Comparison of ENCODE assay signal across 28 mouse cellular contexts in the genomic region with DNA sequence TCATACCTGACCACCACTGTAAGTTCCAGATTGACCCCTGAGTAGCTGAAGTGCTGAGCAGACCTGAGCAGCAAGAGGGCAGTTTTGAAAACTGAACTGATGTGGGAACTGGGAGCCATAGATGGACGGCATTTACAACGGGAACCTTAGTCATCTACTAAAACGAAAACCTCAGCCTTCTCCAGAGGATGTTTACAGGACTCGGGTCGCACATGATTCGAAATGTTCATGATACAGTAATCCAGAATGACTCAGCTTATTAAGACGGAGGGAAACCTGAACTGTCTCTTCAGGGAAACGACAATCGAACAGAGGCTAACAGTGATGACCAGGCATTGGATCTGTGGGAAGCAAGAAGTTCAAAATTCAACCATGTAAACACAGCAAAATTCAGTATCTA. TPM values are rescaled to one million over a fixed set of nuclear protein-coding genes. Genes with fewer than 3 reads are reported as not detected.
"Had no signal": no experiment of that assay in that cellular context is flagged by ENCODE, and none has a peak within 500 bp of the region (broad histone marks: within the 10 kb centered on the region; RNA-seq: fewer than 3 reads in every experiment).

No protein-coding gene starts in this region.

- H3K9ac ChIP-seq: heart, embryonic 13.5 days; heart, embryonic 15.5 days; hindbrain, embryonic 13.5 days; hindbrain, embryonic 15.5 days; limb, embryonic 12.5 days; liver, embryonic 13.5 days; liver, embryonic 15.5 days had no signal

- H3K4me2 ChIP-seq: heart, embryonic 13.5 days; heart, embryonic 15.5 days; hindbrain, embryonic 13.5 days; hindbrain, embryonic 15.5 days; limb, embryonic 12.5 days; liver, embryonic 11.5 days; liver, embryonic 13.5 days; liver, embryonic 15.5 days had no signal

- H3K36me3 ChIP-seq: heart, embryonic 13.5 days; heart, embryonic 15.5 days; hindbrain, embryonic 13.5 days; hindbrain, embryonic 15.5 days; limb, embryonic 10.5 days; limb, embryonic 12.5 days; liver, embryonic 13.5 days; liver, embryonic 15.5 days had no signal

- DNase-seq: gastrocnemius, postnatal 14 days; gastrocnemius, postnatal 36 days; heart, adult 2 months; heart, postnatal 14 days; heart, postnatal 36 days; kidney, adult 11 months; kidney, adult 2 months; kidney, postnatal 10 days; kidney, postnatal 25 days; kidney, postnatal 4 days; layer of hippocampus, adult 9-11 months; layer of hippocampus, postnatal 36 days; liver; liver, embryonic 13.5 days had no signal

- H3K27ac ChIP-seq: heart, adult 2 months; heart, embryonic 13.5 days; heart, embryonic 15.5 days; hindbrain, embryonic 13.5 days; hindbrain, embryonic 15.5 days; hindbrain, postnatal 0 days; limb, embryonic 10.5 days; limb, embryonic 12.5 days; liver, embryonic 13.5 days; liver, embryonic 15.5 days had no signal

- ATAC-seq: hindbrain, postnatal 0 days; intestine, embryonic 16.5 days had no signal

- H3K9me3 ChIP-seq: heart, embryonic 13.5 days; heart, embryonic 15.5 days; hindbrain, embryonic 13.5 days; hindbrain, embryonic 15.5 days; limb, embryonic 10.5 days; limb, embryonic 12.5 days; liver, embryonic 13.5 days; liver, embryonic 15.5 days had no signal

- H3K4me3 ChIP-seq: heart, adult 2 months; heart, embryonic 13.5 days; heart, embryonic 15.5 days; hindbrain, embryonic 13.5 days; hindbrain, embryonic 15.5 days; limb, embryonic 10.5 days; limb, embryonic 12.5 days; liver, embryonic 13.5 days; liver, embryonic 15.5 days had no signal

- H3K27me3 ChIP-seq: heart, embryonic 15.5 days; hindbrain, embryonic 13.5 days; hindbrain, embryonic 15.5 days; limb, embryonic 12.5 days; liver, embryonic 13.5 days; liver, embryonic 15.5 days had no signal

- H3K4me1 ChIP-seq: heart, embryonic 13.5 days; heart, embryonic 15.5 days; hindbrain, embryonic 13.5 days; hindbrain, embryonic 15.5 days; limb, embryonic 10.5 days; liver, embryonic 13.5 days; liver, embryonic 15.5 days had no signal

RNA-seq across cellular contexts. Expression of gene Tdrd6, which starts 10.9 kb away (rescaled TPM):
- total RNA-seq: gastrocnemius, adult 8-10 months; gastrocnemius, postnatal 36 days; heart, adult 2 months; heart, postnatal 36 days; hematopoietic stem cell, adult 5-6 weeks had no signal
- polyA plus RNA-seq: heart, embryonic 13.5 days; heart, embryonic 15.5 days; kidney, embryonic 14.5 days; kidney, embryonic 16.5 days; limb, embryonic 10.5 days; liver, embryonic 15.5 days had no signal
